Mouse (Mus musculus): ENCODE measurements around the gene Zfp646. TPM values are rescaled to one million over a fixed set of nuclear protein-coding genes. Genes with fewer than 3 reads are reported as not detected.
A peak's percentile ranks its signal among the peaks of the same experiment; 100 is the strongest.
"Not testable (repeated sequence)": the region's sequence is repeated elsewhere in the genome, so short reads cannot be mapped to it uniquely, and the experiment has no call there.

Gene Zfp646
- polyA plus RNA-seq, 1 experiment: 18.4 TPM

DNA sequence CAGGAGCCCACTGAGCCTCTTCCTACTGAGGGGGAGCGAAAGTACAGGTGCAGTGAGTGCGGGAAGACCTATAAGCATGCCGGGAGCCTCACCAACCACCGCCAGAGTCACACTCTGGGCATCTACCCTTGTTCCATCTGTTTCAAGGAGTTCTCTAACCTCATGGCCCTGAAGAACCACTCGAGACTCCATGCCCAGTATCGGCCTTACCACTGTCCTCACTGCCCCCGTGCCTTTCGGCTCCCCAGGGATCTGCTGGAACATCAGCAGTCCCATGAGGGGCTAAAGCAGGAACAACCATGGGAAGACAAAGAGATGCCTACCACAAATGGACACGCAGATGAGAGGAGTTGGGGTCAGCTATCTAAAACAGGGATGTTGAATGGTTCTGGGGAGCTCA lies 3.3 kb downstream of the Zfp646 start:
- TF ChIP-seq POLR2A (IDR thresholded peaks at IDR 0.05; ENCODE audit: low read depth, low read length) (no peak), CTCF (IDR thresholded peaks at IDR 0.05; ENCODE audit: borderline replicate concordance, insufficient read depth, low read length) (no peak)
- Histone ChIP-seq H3K4me3 (ENCODE audit: insufficient read depth, low read length) (no peak overlapping the region), H3K27ac (ENCODE audit: insufficient read depth, low read length) (no peak overlapping the region), H3K4me1 (ENCODE audit: control insufficient read depth, insufficient read depth, low read length) (peaks cover 3% of the 10 kb centered on the region; the same call in 1 of the 2 replicates)

DNA sequence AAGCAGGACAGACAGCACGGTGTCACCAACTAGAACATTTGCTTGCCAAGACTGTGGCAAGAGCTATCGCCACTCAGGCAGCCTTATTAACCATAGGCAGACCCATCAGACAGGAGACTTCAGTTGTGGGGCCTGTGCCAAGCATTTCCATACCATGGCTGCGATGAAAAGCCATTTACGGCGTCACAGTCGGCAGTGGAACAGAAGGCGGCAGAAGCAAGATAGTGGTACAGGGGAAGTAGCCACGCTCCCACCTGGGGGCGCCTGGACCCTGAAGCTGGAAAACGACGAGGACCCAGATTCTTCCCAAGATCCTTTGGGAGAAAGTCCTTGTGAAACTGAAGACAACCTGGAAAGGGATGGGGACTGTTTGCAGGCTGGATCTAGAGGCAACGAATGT lies 4.4 kb downstream of the Zfp646 start:
- TF ChIP-seq CTCF (IDR thresholded peaks at IDR 0.05; ENCODE audit: borderline replicate concordance, insufficient read depth, low read length): no peak
- no peak for TF ChIP-seq POLR2A (IDR thresholded peaks at IDR 0.05; ENCODE audit: low read depth, low read length)
- Histone ChIP-seq H3K4me1 (ENCODE audit: control insufficient read depth, insufficient read depth, low read length) (peaks cover 3% of the 10 kb centered on the region; the same call in 1 of the 2 replicates), H3K27ac (ENCODE audit: insufficient read depth, low read length) (no peak overlapping the region), H3K4me3 (ENCODE audit: insufficient read depth, low read length) (no peak overlapping the region)

DNA sequence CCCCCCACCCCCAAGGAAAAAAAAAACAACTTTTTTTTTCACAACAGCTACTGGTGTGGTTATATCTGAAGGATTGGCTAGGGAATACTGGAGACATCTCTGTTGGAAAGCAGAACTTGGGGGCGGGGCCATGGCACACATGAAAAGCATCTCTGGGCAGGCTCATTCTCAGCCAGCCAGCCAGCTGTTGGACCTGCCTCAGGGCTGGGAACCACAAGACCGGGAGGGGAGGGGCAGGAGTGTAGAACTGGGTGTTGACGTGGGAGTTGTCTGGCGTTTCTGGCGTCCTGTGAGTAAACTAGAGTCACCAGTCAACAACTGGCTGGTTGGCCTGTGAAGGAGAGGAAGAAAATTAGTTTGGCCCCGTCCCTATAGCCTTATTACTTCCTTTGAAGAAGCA lies 9.9 kb downstream of the Zfp646 start:
- no peak overlapping the region for H3K4me3 ChIP-seq (ENCODE audit: insufficient read depth, low read length)
- no peaks in the 10 kb centered on the region for H3K4me1 ChIP-seq (ENCODE audit: control insufficient read depth, insufficient read depth, low read length)
- no peak overlapping the region for H3K27ac ChIP-seq (ENCODE audit: insufficient read depth, low read length)
- TF ChIP-seq POLR2A (IDR thresholded peaks at IDR 0.05; ENCODE audit: low read depth, low read length) (no peak), CTCF (IDR thresholded peaks at IDR 0.05; ENCODE audit: borderline replicate concordance, insufficient read depth, low read length) (no peak)

DNA sequence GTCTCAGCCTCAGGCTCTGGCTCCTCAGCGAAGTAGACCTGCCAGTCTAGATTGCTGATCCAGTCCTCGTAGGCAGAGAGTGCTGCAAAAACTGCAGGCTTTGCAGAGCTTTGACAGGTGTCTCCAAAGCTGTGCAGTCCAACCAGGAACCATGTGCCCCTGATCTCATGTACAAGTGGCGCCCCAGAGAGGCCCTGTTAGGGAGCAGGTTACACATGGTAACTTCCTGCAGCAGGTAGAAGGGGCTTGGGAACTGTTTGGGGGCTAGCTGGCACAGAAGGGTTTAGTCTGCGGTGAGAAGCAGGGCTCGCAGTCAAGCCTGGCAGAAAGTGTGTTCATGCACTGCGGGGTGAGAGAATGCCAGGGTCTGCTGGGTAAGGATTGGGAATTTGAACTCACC lies 10.5 kb downstream of the Zfp646 start:
- no peak overlapping the region for H3K4me3 ChIP-seq (ENCODE audit: insufficient read depth, low read length)
- no peak for TF ChIP-seq CTCF (IDR thresholded peaks at IDR 0.05; ENCODE audit: borderline replicate concordance, insufficient read depth, low read length)
- TF ChIP-seq POLR2A (IDR thresholded peaks at IDR 0.05; ENCODE audit: low read depth, low read length): no peak
- H3K27ac ChIP-seq (ENCODE audit: insufficient read depth, low read length): no peak overlapping the region

DNA sequence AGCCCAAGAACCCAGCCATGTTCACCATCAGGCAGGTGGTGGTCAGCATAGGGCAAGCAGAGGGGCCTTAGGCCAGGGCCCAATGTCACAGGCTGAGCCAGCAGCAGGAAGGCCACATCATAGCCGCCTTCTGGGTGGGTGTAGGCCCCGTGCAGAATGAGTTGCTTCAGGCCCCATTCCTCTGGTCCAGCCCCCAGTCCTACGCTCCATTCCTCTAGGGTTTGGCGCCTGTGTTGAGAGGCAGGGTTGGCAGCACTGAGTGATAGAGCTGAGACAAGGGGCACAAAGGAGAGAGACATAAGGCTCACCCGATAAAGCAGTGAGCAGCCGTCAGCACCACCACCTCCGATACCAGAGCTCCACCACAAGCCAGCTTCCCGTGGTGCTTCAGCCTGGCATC lies 11.2 kb downstream of the Zfp646 start:
- Histone ChIP-seq H3K4me1 (ENCODE audit: control insufficient read depth, insufficient read depth, low read length) (no peaks in the 10 kb centered on the region), H3K4me3 (ENCODE audit: insufficient read depth, low read length) (no peak overlapping the region), H3K27ac (ENCODE audit: insufficient read depth, low read length) (no peak overlapping the region)
- TF ChIP-seq CTCF (IDR thresholded peaks at IDR 0.05; ENCODE audit: borderline replicate concordance, insufficient read depth, low read length) (no peak), POLR2A (IDR thresholded peaks at IDR 0.05; ENCODE audit: low read depth, low read length) (no peak)

More for the DNA sequence above, 10.5 kb downstream of the Zfp646 start:
- H3K4me1 ChIP-seq (ENCODE audit: control insufficient read depth, insufficient read depth, low read length): no peaks in the 10 kb centered on the region

DNA sequence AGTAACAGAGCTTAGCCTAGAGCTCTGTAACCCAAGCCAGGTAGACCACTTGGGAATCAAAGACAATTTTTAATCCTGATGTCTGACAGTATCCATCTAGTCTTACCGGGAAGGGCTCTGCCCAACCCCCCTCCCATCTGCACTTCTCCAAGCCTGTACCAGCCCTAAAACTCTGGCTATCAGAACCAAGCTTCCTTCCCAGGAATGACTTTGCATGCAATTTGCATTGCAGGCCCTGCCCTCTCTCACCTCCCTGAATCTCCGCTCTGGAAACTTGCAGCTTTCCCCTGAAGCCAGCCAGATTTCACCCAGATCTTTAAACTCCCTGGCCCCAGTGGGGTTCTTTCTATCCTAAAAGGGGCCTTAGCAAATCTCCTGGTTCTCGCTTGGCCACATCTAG lies 11.8 kb downstream of the Zfp646 start:
- Histone ChIP-seq H3K4me1 (ENCODE audit: control insufficient read depth, insufficient read depth, low read length) (no peaks in the 10 kb centered on the region), H3K27ac (ENCODE audit: insufficient read depth, low read length) (no peak overlapping the region), H3K4me3 (ENCODE audit: insufficient read depth, low read length) (no peak overlapping the region)
- TF ChIP-seq CTCF (IDR thresholded peaks at IDR 0.05; ENCODE audit: borderline replicate concordance, insufficient read depth, low read length) (no peak), POLR2A (IDR thresholded peaks at IDR 0.05; ENCODE audit: low read depth, low read length) (no peak)

DNA sequence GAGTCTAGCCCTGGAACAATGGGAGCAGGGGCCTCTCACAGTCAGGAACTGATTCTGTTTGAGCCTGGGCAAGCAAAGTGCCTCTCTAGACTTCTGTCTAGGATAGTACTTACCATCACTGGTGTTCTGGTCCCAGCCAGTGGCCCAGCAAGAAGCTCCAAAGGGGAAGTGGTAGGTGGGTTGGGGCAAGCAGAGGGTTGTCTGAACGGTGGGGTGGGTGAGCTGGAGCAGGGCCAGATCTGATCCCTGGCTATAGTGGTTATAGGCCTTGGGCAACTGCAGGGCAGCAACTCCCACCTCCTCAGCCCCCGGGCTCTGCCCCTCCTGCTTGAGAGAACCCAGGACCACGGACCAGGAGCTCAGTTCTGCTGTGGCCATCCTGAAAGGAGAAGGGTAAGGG lies 12.8 kb downstream of the Zfp646 start:
- no peak for TF ChIP-seq POLR2A (IDR thresholded peaks at IDR 0.05; ENCODE audit: low read depth, low read length)
- H3K27ac ChIP-seq (ENCODE audit: insufficient read depth, low read length): no peak overlapping the region
- H3K4me1 ChIP-seq (ENCODE audit: control insufficient read depth, insufficient read depth, low read length): no peaks in the 10 kb centered on the region
- no peak overlapping the region for H3K4me3 ChIP-seq (ENCODE audit: insufficient read depth, low read length)

DNA sequence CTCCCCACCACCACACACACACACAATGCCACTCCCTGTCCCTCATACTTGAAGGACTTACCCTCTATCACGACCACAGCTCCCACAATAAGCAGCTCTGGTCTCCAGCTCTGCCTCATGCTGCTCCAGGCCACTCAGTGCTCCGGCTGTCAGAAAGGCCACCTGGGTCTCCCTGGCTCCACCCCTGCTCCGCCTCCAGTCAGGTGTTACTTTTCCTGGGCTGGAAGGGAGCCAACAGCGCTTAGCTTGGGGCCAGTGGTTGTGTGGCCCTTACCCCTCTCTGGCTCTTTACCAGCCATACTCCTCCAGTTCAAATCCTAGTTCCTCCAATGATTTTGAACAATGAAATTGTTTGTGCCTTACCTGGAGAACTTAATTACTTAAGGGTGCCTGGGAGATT lies 14.8 kb downstream of the Zfp646 start, which contains the start of gene Prss53:
Gene Prss53 (minus strand): TSS at position 173 of the 400 bp plus-strand sequence.
- TF ChIP-seq CTCF (IDR thresholded peaks at IDR 0.05; ENCODE audit: borderline replicate concordance, insufficient read depth, low read length) (no peak), POLR2A (IDR thresholded peaks at IDR 0.05; ENCODE audit: low read depth, low read length) (no peak)

DNA sequence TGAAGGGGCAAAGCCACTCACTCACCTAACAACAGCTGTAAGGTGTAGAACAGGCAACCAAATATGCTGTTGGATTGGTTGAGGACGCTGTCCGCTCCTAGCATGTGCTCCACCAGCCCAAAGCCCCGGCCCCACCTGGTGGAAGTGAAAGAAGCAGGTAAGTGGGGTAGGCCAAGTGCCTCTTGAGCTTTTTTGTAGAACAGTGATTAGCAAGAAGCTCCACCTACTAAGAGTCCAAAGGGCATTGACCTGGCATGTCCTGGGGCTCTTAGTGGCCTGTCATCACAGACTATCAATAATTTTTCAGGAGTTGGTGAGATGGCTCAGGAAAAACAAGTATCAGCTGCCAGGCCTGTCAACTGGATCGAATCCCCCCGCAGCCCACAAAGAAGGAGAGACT lies 18.5 kb downstream of the Zfp646 start:
- Histone ChIP-seq H3K4me3 (ENCODE audit: insufficient read depth, low read length) (peak overlapping the region; percentile 64), H3K27ac (ENCODE audit: insufficient read depth, low read length) (no peak overlapping the region), H3K4me1 (ENCODE audit: control insufficient read depth, insufficient read depth, low read length) (no peaks in the 10 kb centered on the region)
- TF ChIP-seq POLR2A (IDR thresholded peaks at IDR 0.05; ENCODE audit: low read depth, low read length) (no peak), CTCF (IDR thresholded peaks at IDR 0.05; ENCODE audit: borderline replicate concordance, insufficient read depth, low read length) (no peak)

More for the DNA sequence above, 14.8 kb downstream of the Zfp646 start, which contains the start of gene Prss53:
- H3K4me3 ChIP-seq (ENCODE audit: insufficient read depth, low read length): no peak within 1 kb of the TSS
- no peaks in the 10 kb centered on the region for H3K4me1 ChIP-seq (ENCODE audit: control insufficient read depth, insufficient read depth, low read length)
- no peak within 1 kb of the TSS for H3K27ac ChIP-seq (ENCODE audit: insufficient read depth, low read length)

DNA sequence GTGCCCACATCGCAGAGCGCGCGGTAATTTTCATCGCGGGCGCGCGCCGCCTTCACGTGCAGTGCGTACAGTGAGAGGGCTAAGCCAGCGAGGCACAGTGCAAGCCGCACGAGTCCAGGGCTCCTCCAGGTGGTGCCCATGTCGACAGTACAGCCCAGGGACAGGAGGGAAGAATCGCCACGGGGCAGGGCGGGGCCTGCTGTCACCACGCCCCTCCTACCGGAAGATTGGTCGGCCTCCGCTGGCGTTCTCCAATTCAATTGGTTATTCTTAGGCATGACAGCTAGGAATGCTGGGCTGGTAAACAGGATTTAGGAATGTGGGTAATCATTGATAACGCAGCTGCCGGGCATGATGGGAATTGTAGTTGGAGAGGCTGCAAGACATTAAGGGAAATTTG lies 19.4 kb downstream of the Zfp646 start, which contains the start of the genes Gm21974 and Vkorc1:
Gene Gm21974 (minus strand): TSS at position 13 of the 400 bp plus-strand sequence.
Gene Vkorc1 (minus strand): TSS at position 176 of the 400 bp plus-strand sequence.
- H3K4me1 ChIP-seq (ENCODE audit: control insufficient read depth, insufficient read depth, low read length): no peaks in the 10 kb centered on the region
- peak; percentile 91 for TF ChIP-seq POLR2A (IDR thresholded peaks at IDR 0.05; ENCODE audit: low read depth, low read length)
- TF ChIP-seq CTCF (IDR thresholded peaks at IDR 0.05; ENCODE audit: borderline replicate concordance, insufficient read depth, low read length): peak; percentile 73; the same call in 1 of the 2 replicates
- peak within 1 kb of the TSS; percentile 64 for H3K4me3 ChIP-seq (ENCODE audit: insufficient read depth, low read length)
- no peak within 1 kb of the TSS; the same call in 1 of the 2 replicates for H3K27ac ChIP-seq (ENCODE audit: insufficient read depth, low read length)

DNA sequence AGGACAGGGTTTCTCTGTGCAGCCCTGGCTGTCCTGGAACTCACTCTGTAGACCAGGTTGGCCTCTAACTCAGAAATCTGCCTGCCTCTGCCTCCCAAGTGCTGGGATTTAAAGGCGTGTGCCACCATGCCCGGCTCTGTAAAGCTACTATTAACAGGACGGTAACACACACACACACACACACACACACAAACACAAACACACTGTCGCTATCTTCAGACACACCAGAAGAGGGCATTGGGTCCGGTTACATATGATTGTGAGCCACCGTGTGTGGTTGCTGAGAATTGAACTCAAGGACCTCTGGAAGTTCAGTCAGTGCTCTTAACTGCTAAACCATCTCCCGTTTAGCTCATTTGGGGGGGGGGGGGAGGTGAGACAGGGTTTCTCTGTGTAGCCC lies 19.9 kb downstream of the Zfp646 start:
- not testable (repeated sequence) for H3K4me1 ChIP-seq (ENCODE audit: control insufficient read depth, insufficient read depth, low read length); H3K4me3 ChIP-seq (ENCODE audit: insufficient read depth, low read length); H3K27ac ChIP-seq (ENCODE audit: insufficient read depth, low read length)
